Comparison of ENCODE assay signal across 8 mouse cellular contexts in genomic region chr11:118418834-118419504, GRCm38 (mm10). TPM values are rescaled to one million over a fixed set of nuclear protein-coding genes. Genes with fewer than 3 reads are reported as not detected.
A peak's percentile ranks its signal among the peaks of the same experiment; 100 is the strongest.
DNase-seq lines count a peak whose midpoint lies in the region; ATAC-seq and TF ChIP-seq lines count a peak whose summit lies in the region.

TSS of gene Cant1 (minus strand) at chr11:118419086.

- peak within 1 kb of the TSS; percentile 95 for H3K9ac ChIP-seq in embryonic facial prominence, embryonic 14.5 days (ENCODE audit: low read depth, low read length)
- peak within 1 kb of the TSS; percentile 97 for H3K9ac ChIP-seq in heart, adult 2 months (ENCODE audit: low read depth, low read length)
- H3K9ac ChIP-seq in limb, embryonic 13.5 days = peak within 1 kb of the TSS; percentile 98
- H3K9ac ChIP-seq in midbrain, embryonic 16.5 days (ENCODE audit: low read depth, low read length) = peak within 1 kb of the TSS; percentile 94

- WGBS in embryonic facial prominence, embryonic 14.5 days = 0% methylated on average over 27 of the region's 50 CpGs
- WGBS in heart, adult 2 months = under 1% methylated on average over 50 of the region's 50 CpGs
- WGBS in limb, embryonic 13.5 days = under 1% methylated on average over 48 of the region's 50 CpGs
- WGBS in midbrain, embryonic 16.5 days = 1% methylated on average over 42 of the region's 50 CpGs

- TF ChIP-seq EP300 in heart, adult 2 months (IDR thresholded peaks at IDR 0.05; ENCODE audit: insufficient read depth, low read depth, low read length) = 0 out of 2 replicates have a peak, but pooled peaks have one; percentile 59

- no peaks in the 10 kb centered on the region for H3K27me3 ChIP-seq in embryonic facial prominence, embryonic 14.5 days (replicated peaks; ENCODE audit: control insufficient read depth, insufficient read depth, low read length)
- H3K27me3 ChIP-seq in heart, adult 2 months (ENCODE audit: control insufficient read depth, insufficient read depth, low read length) = no peaks in the 10 kb centered on the region
- no peaks in the 10 kb centered on the region; the same call in 1 of the 2 replicates for H3K27me3 ChIP-seq in limb, embryonic 13.5 days
- no peaks in the 10 kb centered on the region for H3K27me3 ChIP-seq in midbrain, embryonic 16.5 days (ENCODE audit: control insufficient read depth, insufficient read depth, low read depth, low read length)

- peak within 1 kb of the TSS; percentile 91 for H3K4me3 ChIP-seq in embryonic facial prominence, embryonic 14.5 days (ENCODE audit: low read depth, low read length)
- H3K4me3 ChIP-seq in heart, adult 2 months = peak within 1 kb of the TSS; percentile 92
- peak within 1 kb of the TSS; percentile 95 for H3K4me3 ChIP-seq in limb, embryonic 13.5 days
- H3K4me3 ChIP-seq in midbrain, embryonic 16.5 days (ENCODE audit: low read depth, low read length) = peak within 1 kb of the TSS; percentile 93

- intact Hi-C loops in heart, adult 2 months (cut with DNase I) = no loop called here

- H3K9me3 ChIP-seq in embryonic facial prominence, embryonic 14.5 days (ENCODE audit: control insufficient read depth, low read length) = no peaks in the 10 kb centered on the region
- no peaks in the 10 kb centered on the region for H3K9me3 ChIP-seq in limb, embryonic 13.5 days
- H3K9me3 ChIP-seq in midbrain, embryonic 16.5 days (replicated peaks; ENCODE audit: control insufficient read depth, low read length, poor library complexity, severe bottlenecking) = no peaks in the 10 kb centered on the region

- DNase-seq in 3T3-L1 (ENCODE audit: low read depth, low spot score) = peak; percentile 99
- peak; percentile 85 to 93 for DNase-seq in adrenal gland, postnatal 4 days (ENCODE audit: low spot score in 2 of 2)
- DNase-seq in embryonic facial prominence, embryonic 14.5 days (ENCODE audit: low spot score) = peak; percentile 100
- peak; percentile 96 to 99 for DNase-seq in heart, adult 2 months
- DNase-seq in kidney, adult 8-10 months = peak; percentile 98 to 99
- DNase-seq in spleen, postnatal 10 days (ENCODE audit: low spot score in 2 of 2) = peak; percentile 92 to 98

- H3K4me2 ChIP-seq in embryonic facial prominence, embryonic 14.5 days (ENCODE audit: low read depth, low read length) = peak within 1 kb of the TSS; percentile 92
- peak within 1 kb of the TSS; percentile 82 for H3K4me2 ChIP-seq in limb, embryonic 13.5 days (replicated peaks)
- peak within 1 kb of the TSS; percentile 96 for H3K4me2 ChIP-seq in midbrain, embryonic 16.5 days (ENCODE audit: low read length)

- peaks cover 17% of the 10 kb centered on the region for H3K4me1 ChIP-seq in embryonic facial prominence, embryonic 14.5 days (ENCODE audit: control insufficient read depth, insufficient read depth, low read length)
- H3K4me1 ChIP-seq in heart, adult 2 months (ENCODE audit: control insufficient read depth, insufficient read depth, low read length) = peaks cover 20% of the 10 kb centered on the region
- H3K4me1 ChIP-seq in limb, embryonic 13.5 days = peaks cover 37% of the 10 kb centered on the region
- H3K4me1 ChIP-seq in midbrain, embryonic 16.5 days (ENCODE audit: control insufficient read depth, insufficient read depth, low read length) = peaks cover 33% of the 10 kb centered on the region

- peaks cover 3% of the 10 kb centered on the region for H3K79me2 ChIP-seq in heart, adult 2 months (replicated peaks; ENCODE audit: control insufficient read depth, insufficient read depth, low read length)

- TF ChIP-seq POLR2A in heart, adult 2 months (IDR thresholded peaks at IDR 0.05; ENCODE audit: insufficient read depth, low read depth, low read length) = peak; percentile 76

- H3K36me3 ChIP-seq in embryonic facial prominence, embryonic 14.5 days (ENCODE audit: control insufficient read depth, insufficient read depth, low read length) = peaks cover 17% of the 10 kb centered on the region
- no peaks in the 10 kb centered on the region for H3K36me3 ChIP-seq in heart, adult 2 months (ENCODE audit: control insufficient read depth, insufficient read depth, low read length)
- peaks cover 22% of the 10 kb centered on the region for H3K36me3 ChIP-seq in limb, embryonic 13.5 days
- H3K36me3 ChIP-seq in midbrain, embryonic 16.5 days (ENCODE audit: control insufficient read depth, insufficient read depth, low read length) = no peaks in the 10 kb centered on the region

- H3K27ac ChIP-seq in embryonic facial prominence, embryonic 14.5 days (replicated peaks; ENCODE audit: low read depth, low read length) = peak within 1 kb of the TSS; percentile 81
- peak within 1 kb of the TSS; percentile 97 for H3K27ac ChIP-seq in heart, adult 2 months
- H3K27ac ChIP-seq in limb, embryonic 13.5 days = peak within 1 kb of the TSS; percentile 72
- peak within 1 kb of the TSS; percentile 78 for H3K27ac ChIP-seq in midbrain, embryonic 16.5 days (ENCODE audit: low read length)

- no peak for TF ChIP-seq CTCF in heart, adult 2 months (IDR thresholded peaks at IDR 0.05)

- ATAC-seq in embryonic facial prominence, embryonic 14.5 days (ENCODE audit: low read depth) = peak; percentile 97
- peak; percentile 95 for ATAC-seq in limb, embryonic 13.5 days (ENCODE audit: low FRiP score, low read depth)
- peak; percentile 96 for ATAC-seq in midbrain, embryonic 16.5 days

RNA-seq across cellular contexts. Expression of gene Cant1, which starts in this region (rescaled TPM):
- 10 to 100 TPM; 33.7 to 36.5 TPM for total RNA-seq in adrenal gland, postnatal 4 days (2021)
- 30.8 and 30.9 TPM in 2 replicates for polyA plus RNA-seq in embryonic facial prominence, embryonic 14.5 days (2014; fragmentation: Nextera tagmentation; extraction: Ambion mirVana)
- total RNA-seq in heart, adult 2 months (2021) = 10 to 100 TPM; 17.7 to 18.2 TPM
- 21.6 and 23.4 TPM in 2 replicates for polyA plus RNA-seq in heart, adult 2 months (2012; rRNA removed)
- polyA plus RNA-seq in limb, embryonic 13.5 days (2015; fragmentation: Nextera tagmentation; extraction: Ambion mirVana) = 31.1 and 32.1 TPM in 2 replicates
- 24.9 and 27.8 TPM in 2 replicates for polyA plus RNA-seq in midbrain, embryonic 16.5 days (2015; fragmentation: Nextera tagmentation; extraction: Ambion mirVana)

Comparison
In these comparisons a context has a peak if more than half of its experiments do, and no peak if none do; other contexts are left out.
1. Peak in every context shown above with its lines: DNase-seq, ATAC-seq, H3K4me3 ChIP-seq and H3K27ac ChIP-seq.